Mouse (Mus musculus): ENCODE results near the gene Snd1. TPM values are rescaled to one million over a fixed set of nuclear protein-coding genes. Genes with fewer than 3 reads are reported as not detected.

Snd1 gene
- polyA plus RNA-seq, 1 experiment from 2014 or later: 82.0 TPM

DNA sequence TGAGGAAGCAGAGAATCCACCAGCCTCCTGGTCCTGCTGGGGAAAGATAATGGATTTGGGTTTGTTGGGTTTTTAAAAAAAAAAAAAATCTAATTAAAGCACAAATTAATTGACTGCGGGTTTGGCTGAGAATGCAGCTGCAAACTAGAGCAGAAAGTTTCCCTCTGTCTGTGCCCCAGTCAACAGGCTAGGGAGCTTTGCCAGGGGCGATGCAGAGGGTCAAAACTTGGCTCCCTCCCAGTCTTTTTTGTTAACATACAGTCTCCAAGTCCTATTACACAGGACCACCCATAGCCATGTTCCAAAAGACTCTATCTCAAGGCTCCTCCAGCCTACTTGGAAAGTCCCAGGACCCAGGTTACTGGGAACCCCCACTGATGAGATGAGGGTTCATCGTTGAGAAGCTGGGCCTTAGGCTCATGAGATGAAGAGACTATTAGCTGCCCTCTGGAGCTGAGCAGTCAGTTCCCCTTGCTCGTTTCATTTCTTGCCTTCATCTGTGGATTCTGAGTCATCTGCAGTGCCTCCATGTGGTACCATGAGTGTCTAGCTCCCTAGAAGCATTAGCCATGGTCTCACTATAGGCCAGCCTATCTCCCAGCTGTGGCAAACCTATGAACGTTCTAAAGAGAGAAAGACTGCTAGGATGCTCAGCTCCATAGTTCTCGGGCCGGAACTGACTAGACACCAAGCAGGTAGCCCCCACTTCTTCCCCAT is 411.9 kb downstream of the Snd1 start:
- no peak overlapping the region for H3K9ac ChIP-seq
- no peak overlapping the region for H3K27ac ChIP-seq
- H3K27me3 ChIP-seq (replicated peaks): no peaks in the 10 kb centered on the region
- 86% methylated on average over 7 of the region's 7 CpGs for WGBS
- H3K9me3 ChIP-seq: no peaks in the 10 kb centered on the region
- no peak overlapping the region for H3K4me3 ChIP-seq
- H3K4me2 ChIP-seq: no peak overlapping the region
- peaks cover 19% of the 10 kb centered on the region for H3K4me1 ChIP-seq
- no peak for ATAC-seq (replicated peaks)
- H3K36me3 ChIP-seq (replicated peaks): 0 out of 2 replicates have a peak, but pooled peaks cover 3% of the 10 kb centered on the region

- peak; percentile 57 for ATAC-seq (replicated peaks)
Observed at GRCm38 (mm10) chr6:28890426-28890825, 415.5 kb downstream of the Snd1 start.

GRCm38 (mm10) chr6:28891480-28891879 is 416.5 kb downstream of the Snd1 start:
- 0 out of 2 replicates have a peak, but pooled peaks cover 3% of the 10 kb centered on the region for H3K36me3 ChIP-seq (replicated peaks)
- H3K4me3 ChIP-seq: no peak overlapping the region
- 43% methylated on average over 9 of the region's 9 CpGs for WGBS
- H3K27ac ChIP-seq: no peak overlapping the region
- H3K4me2 ChIP-seq: no peak overlapping the region
- peak; percentile 30; the same call in 1 of the 2 replicates for ATAC-seq (replicated peaks)
- H3K9me3 ChIP-seq: no peaks in the 10 kb centered on the region
- peaks cover 26% of the 10 kb centered on the region for H3K4me1 ChIP-seq
- H3K9ac ChIP-seq: no peak overlapping the region
- no peaks in the 10 kb centered on the region for H3K27me3 ChIP-seq (replicated peaks)

More at GRCm38 (mm10) chr6:28890426-28890825, 415.5 kb downstream of the Snd1 start:
- Histone ChIP-seq H3K27me3 (replicated peaks) (no peaks in the 10 kb centered on the region), H3K4me2 (no peak overlapping the region), H3K9ac (no peak overlapping the region), H3K4me3 (no peak overlapping the region), H3K9me3 (no peaks in the 10 kb centered on the region), H3K36me3 (replicated peaks) (0 out of 2 replicates have a peak, but pooled peaks cover 3% of the 10 kb centered on the region), H3K4me1 (peaks cover 26% of the 10 kb centered on the region), H3K27ac (peak overlapping the region; percentile 55)
- 46% methylated on average over 6 of the region's 6 CpGs for WGBS

DNA sequence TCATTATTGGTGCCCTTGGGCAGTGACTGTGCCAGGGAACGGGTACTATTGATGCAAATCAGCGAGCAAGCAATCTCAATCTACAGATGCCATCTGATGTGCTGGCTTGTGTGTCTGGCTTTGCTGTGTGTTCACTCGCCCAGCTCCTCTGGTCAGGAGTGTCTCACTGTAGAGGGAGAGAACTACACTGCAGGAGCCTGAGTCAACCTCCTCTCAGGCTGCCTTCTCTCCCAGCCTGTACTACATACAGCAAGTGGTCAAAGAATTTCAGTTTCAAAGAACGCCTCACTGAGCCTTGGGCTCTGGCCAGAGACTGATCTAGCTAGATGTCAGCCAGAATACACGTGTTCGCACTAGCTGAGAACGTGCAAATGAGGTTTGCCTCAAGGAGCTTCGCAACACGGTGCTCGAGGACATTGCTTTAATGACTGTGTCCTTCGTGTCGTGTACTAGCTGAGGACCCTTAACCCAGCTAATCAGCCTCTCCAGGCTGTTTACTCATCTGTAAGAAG is 420.1 kb downstream of the Snd1 start:
- no peaks in the 10 kb centered on the region for H3K27me3 ChIP-seq (replicated peaks)
- H3K27ac ChIP-seq: no peak overlapping the region
- H3K9me3 ChIP-seq: no peaks in the 10 kb centered on the region
- no peaks in the 10 kb centered on the region for H3K36me3 ChIP-seq (replicated peaks)
- ATAC-seq (replicated peaks): no peak
- H3K4me2 ChIP-seq: no peak overlapping the region
- no peak overlapping the region for H3K4me3 ChIP-seq
- no peak overlapping the region for H3K9ac ChIP-seq
- H3K4me1 ChIP-seq: peaks cover 25% of the 10 kb centered on the region
- 61% methylated on average over 12 of the region's 12 CpGs for WGBS

- no peaks in the 10 kb centered on the region for H3K27me3 ChIP-seq (replicated peaks)
- no peak overlapping the region for H3K9ac ChIP-seq
- no peak overlapping the region for H3K27ac ChIP-seq
- WGBS: 82% methylated on average over 6 of the region's 6 CpGs
- no peak overlapping the region for H3K4me3 ChIP-seq
- peaks cover 19% of the 10 kb centered on the region for H3K4me1 ChIP-seq
- no peak for ATAC-seq (replicated peaks)
- H3K4me2 ChIP-seq: no peak overlapping the region
- no peaks in the 10 kb centered on the region for H3K9me3 ChIP-seq
- no peaks in the 10 kb centered on the region for H3K36me3 ChIP-seq (replicated peaks)
Observed at GRCm38 (mm10) chr6:28895726-28896125, 420.8 kb downstream of the Snd1 start.

- H3K9ac ChIP-seq: no peak overlapping the region
- no peaks in the 10 kb centered on the region for H3K9me3 ChIP-seq
- H3K36me3 ChIP-seq (replicated peaks): no peaks in the 10 kb centered on the region
- H3K27me3 ChIP-seq (replicated peaks): no peaks in the 10 kb centered on the region
- ATAC-seq (replicated peaks): no peak
- no peak overlapping the region for H3K4me2 ChIP-seq
- peaks cover 7% of the 10 kb centered on the region; the same call in 1 of the 2 replicates for H3K4me1 ChIP-seq
- no peak overlapping the region for H3K27ac ChIP-seq
- 41% methylated on average over 5 of the region's 5 CpGs for WGBS
- no peak overlapping the region for H3K4me3 ChIP-seq
Observed at GRCm38 (mm10) chr6:28896762-28897320, 421.9 kb downstream of the Snd1 start.

GRCm38 (mm10) chr6:28897326-28898085 is 422.6 kb downstream of the Snd1 start:
- no peaks in the 10 kb centered on the region for H3K36me3 ChIP-seq (replicated peaks)
- no peak overlapping the region for H3K4me3 ChIP-seq
- H3K4me2 ChIP-seq: no peak overlapping the region
- ATAC-seq (replicated peaks): no peak
- H3K27me3 ChIP-seq (replicated peaks): no peaks in the 10 kb centered on the region
- 59% methylated on average over 11 of the region's 11 CpGs for WGBS
- no peaks in the 10 kb centered on the region for H3K9me3 ChIP-seq
- H3K4me1 ChIP-seq: peaks cover 3% of the 10 kb centered on the region; the same call in 1 of the 2 replicates
- no peak overlapping the region for H3K27ac ChIP-seq
- H3K9ac ChIP-seq: no peak overlapping the region

DNA sequence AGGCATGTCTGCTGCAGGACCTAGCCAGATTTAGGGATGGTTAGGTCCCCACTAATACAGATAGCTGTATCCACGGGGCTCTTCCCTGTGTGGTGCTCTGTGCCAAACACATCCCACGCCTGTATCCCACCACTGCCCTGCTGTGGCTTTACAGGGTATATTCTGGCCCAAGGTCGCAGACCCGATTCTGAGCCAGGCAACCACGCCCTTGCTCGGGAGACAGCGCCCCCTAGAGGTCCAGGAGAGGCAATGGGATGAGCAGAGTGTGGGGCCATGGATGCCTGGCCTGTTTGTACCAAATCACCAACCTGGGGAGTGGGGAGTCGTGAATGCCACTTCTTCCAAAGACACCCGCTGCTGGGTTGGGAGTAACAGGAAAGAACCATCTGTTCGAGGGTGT is 423.9 kb downstream of the Snd1 start:
- Histone ChIP-seq H3K9ac (no peak overlapping the region), H3K4me1 (no peaks in the 10 kb centered on the region), H3K27ac (no peak overlapping the region), H3K9me3 (no peaks in the 10 kb centered on the region), H3K36me3 (replicated peaks) (no peaks in the 10 kb centered on the region), H3K4me2 (no peak overlapping the region), H3K4me3 (no peak overlapping the region), H3K27me3 (replicated peaks) (no peaks in the 10 kb centered on the region)
- ATAC-seq (replicated peaks): 0 out of 2 replicates have a peak, but pooled peaks have one; percentile 19
- WGBS: 22% methylated on average over 10 of the region's 10 CpGs

GRCm38 (mm10) chr6:28902573-28902972 is 427.6 kb downstream of the Snd1 start:
- Histone ChIP-seq H3K27ac (no peak overlapping the region), H3K27me3 (replicated peaks) (no peaks in the 10 kb centered on the region), H3K4me3 (no peak overlapping the region), H3K9me3 (no peaks in the 10 kb centered on the region), H3K36me3 (replicated peaks) (no peaks in the 10 kb centered on the region), H3K4me2 (no peak overlapping the region), H3K9ac (no peak overlapping the region), H3K4me1 (peaks cover 6% of the 10 kb centered on the region; the same call in 1 of the 2 replicates)
- whole genome bisulfite sequencing: 57% methylated on average over 2 of the region's 2 CpGs
- no peak for ATAC-seq (replicated peaks)

- Histone ChIP-seq H3K4me1 (peaks cover 6% of the 10 kb centered on the region; the same call in 1 of the 2 replicates), H3K36me3 (replicated peaks) (no peaks in the 10 kb centered on the region), H3K27ac (no peak overlapping the region), H3K9me3 (no peaks in the 10 kb centered on the region), H3K4me3 (no peak overlapping the region), H3K9ac (no peak overlapping the region), H3K27me3 (replicated peaks) (no peaks in the 10 kb centered on the region), H3K4me2 (no peak overlapping the region)
- ATAC-seq (replicated peaks): no peak
- WGBS: 70% methylated on average over 4 of the region's 4 CpGs
Observed at GRCm38 (mm10) chr6:28904417-28904816, 429.5 kb downstream of the Snd1 start.

GRCm38 (mm10) chr6:28905301-28905700 is 430.4 kb downstream of the Snd1 start:
- H3K36me3 ChIP-seq (replicated peaks): no peaks in the 10 kb centered on the region
- H3K9ac ChIP-seq: no peak overlapping the region
- H3K9me3 ChIP-seq: no peaks in the 10 kb centered on the region
- H3K4me1 ChIP-seq: peaks cover 6% of the 10 kb centered on the region; the same call in 1 of the 2 replicates
- H3K27me3 ChIP-seq (replicated peaks): no peaks in the 10 kb centered on the region
- WGBS: 92% methylated on average over 8 of the region's 8 CpGs
- H3K4me2 ChIP-seq: no peak overlapping the region
- H3K4me3 ChIP-seq: no peak overlapping the region
- no peak overlapping the region for H3K27ac ChIP-seq
- no peak for ATAC-seq (replicated peaks)

DNA sequence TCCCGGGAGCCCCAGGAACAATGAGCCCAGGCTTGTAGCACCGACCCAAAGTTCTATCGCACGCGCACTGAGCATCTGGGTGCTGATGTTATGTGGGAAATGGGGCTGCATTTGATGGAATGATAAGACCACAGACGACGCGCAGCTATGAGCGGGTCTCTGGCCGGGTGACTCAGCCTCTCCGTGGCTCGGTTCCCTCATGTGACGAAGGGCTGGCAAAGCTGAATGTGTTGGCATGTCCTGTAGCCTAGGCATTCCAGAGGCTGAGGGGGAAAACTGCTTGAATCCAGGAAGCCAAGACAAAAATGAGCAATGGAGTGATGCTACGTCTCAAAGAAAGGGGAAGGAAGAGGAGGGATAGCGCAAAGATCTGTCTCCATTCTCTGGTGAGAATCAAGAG is 434.9 kb downstream of the Snd1 start:
- H3K4me1 ChIP-seq: peaks cover 6% of the 10 kb centered on the region; the same call in 1 of the 2 replicates
- H3K27ac ChIP-seq: no peak overlapping the region
- no peak overlapping the region for H3K4me2 ChIP-seq
- H3K36me3 ChIP-seq (replicated peaks): no peaks in the 10 kb centered on the region
- no peak overlapping the region for H3K4me3 ChIP-seq
- 78% methylated on average over 15 of the region's 15 CpGs for WGBS
- no peaks in the 10 kb centered on the region for H3K27me3 ChIP-seq (replicated peaks)
- H3K9ac ChIP-seq: no peak overlapping the region
- H3K9me3 ChIP-seq: no peaks in the 10 kb centered on the region
- no peak for ATAC-seq (replicated peaks)
